Mouse (Mus musculus) ES-E14 (cell line): ENCODE data around the gene Kdf1.

Source experiments
- CHD2 ChIP-seq: IDR thresholded peaks from 2 replicates; pipeline ENCODE4 v1.6.1; 2014; ENCODE audit warnings: mild to moderate bottlenecking, low read depth, low read length, inconsistent platforms
- HCFC1 ChIP-seq: IDR thresholded peaks from 2 replicates; pipeline ENCODE4 v1.6.1; 2012; ENCODE audit warnings: low read length, inconsistent platforms, borderline replicate concordance; ENCODE audit not compliant: insufficient read depth
- MAFK ChIP-seq: IDR thresholded peaks from 2 replicates; pipeline ENCODE4 v1.6.1; 2014; ENCODE audit warnings: mild to moderate bottlenecking, low read depth, low read length, inconsistent platforms; ENCODE audit not compliant: insufficient read depth
- ZC3H11A ChIP-seq: IDR thresholded peaks from 2 replicates; pipeline ENCODE4 v1.6.1; 2012; ENCODE audit warnings: low read depth, mild to moderate bottlenecking, inconsistent platforms, low read length, borderline replicate concordance
- ZNF384 ChIP-seq: IDR thresholded peaks from 2 replicates; pipeline ENCODE4 v1.6.1; 2012; ENCODE audit warnings: low read depth, low read length, inconsistent platforms

DNA sequence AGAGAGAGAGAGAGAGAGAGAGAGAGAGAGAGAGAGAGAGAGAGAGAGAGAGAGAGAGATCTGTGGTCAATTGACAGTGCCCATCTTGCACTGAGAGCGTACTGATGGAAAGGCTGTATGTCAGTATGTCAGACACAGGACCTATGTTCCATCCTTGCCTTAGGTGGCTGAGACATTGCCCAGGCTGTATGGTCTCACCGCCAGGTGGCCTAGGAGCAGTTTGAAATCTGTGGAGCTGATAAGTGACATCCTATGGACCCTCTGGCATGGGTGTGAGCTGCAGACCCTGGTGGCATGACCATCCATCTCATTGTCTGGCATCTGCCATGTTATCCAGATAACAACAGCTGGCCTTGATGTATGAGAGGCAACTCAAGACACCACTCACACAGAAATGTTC is 44.9 kb upstream of the Kdf1 start:
- TF ChIP-seq ZC3H11A: no peak
- no peak for TF ChIP-seq MAFK
- no peak for TF ChIP-seq HCFC1
- no peak for TF ChIP-seq CHD2
- TF ChIP-seq ZNF384: no peak
